Mouse (Mus musculus) brain, embryonic 14.5 days (tissue): ENCODE measurements around the gene Dnah17.

Experiments used
- CTCF ChIP-seq: fragments of 200-500 bp; IDR thresholded peaks from 2 replicates; pipeline ENCODE4 v1.5.1; 2012; ENCODE audit warnings: inconsistent platforms, mild to moderate bottlenecking, moderate library complexity, borderline replicate concordance; ENCODE audit not compliant: insufficient read depth, insufficient read length; ENCODE audit errors: extremely low read depth
- POLR2A ChIP-seq: fragments of 200-500 bp; IDR thresholded peaks from 2 replicates; pipeline ENCODE4 v1.6.1; 2012; ENCODE audit warnings: mild to moderate bottlenecking, inconsistent platforms, borderline replicate concordance; ENCODE audit not compliant: poor library complexity, insufficient read depth, insufficient read length, severe bottlenecking; ENCODE audit errors: extremely low read depth

- TF ChIP-seq CTCF = no peak
- TF ChIP-seq POLR2A = no peak
These were observed 80.3 kb downstream of the Dnah17 start for GRCm38 (mm10) chr11:118050174-118050573.
